Mouse (Mus musculus) fibroblast of lung, adult 2 months (primary cell): ENCODE data around the gene Ppif.

Source experiments
- DNase-seq: peaks from one replicate; pipeline ENCODE4 v3.0.0-alpha.2; 2011; ENCODE audit warnings: low read depth

Ppif gene

GRCm38 (mm10) chr14:25736589-25736988, 42.6 kb downstream of the Ppif start:
- DNase-seq, result peak; percentile 78

- peak; percentile 88 for DNase-seq
Measured at GRCm38 (mm10) chr14:25738591-25739001, 44.6 kb downstream of the Ppif start.

- DNase-seq, result no peak
Measured at GRCm38 (mm10) chr14:25739957-25740565, 46.1 kb downstream of the Ppif start.

- DNase-seq, result no peak
Measured at GRCm38 (mm10) chr14:25741211-25741610, 47.3 kb downstream of the Ppif start.

GRCm38 (mm10) chr14:25741840-25742367, 48.0 kb downstream of the Ppif start:
- DNase-seq, result no peak

GRCm38 (mm10) chr14:25742943-25743342, 49.0 kb downstream of the Ppif start:
- no peak for DNase-seq

GRCm38 (mm10) chr14:25745365-25746184, 51.6 kb downstream of the Ppif start:
- no peak for DNase-seq

- no peak for DNase-seq
Measured at GRCm38 (mm10) chr14:25746371-25746770, 52.4 kb downstream of the Ppif start.

- DNase-seq, result no peak
Measured at GRCm38 (mm10) chr14:25746971-25747945, 53.3 kb downstream of the Ppif start.

- no peak for DNase-seq
Measured at GRCm38 (mm10) chr14:25747996-25748756, 54.2 kb downstream of the Ppif start.

- DNase-seq, result peak; percentile 90
Measured at GRCm38 (mm10) chr14:25749143-25749909, 55.4 kb downstream of the Ppif start.
